Mouse (Mus musculus): ENCODE measurements around the gene Isoc2a.
"Not testable (repeated sequence)": the region's sequence is repeated elsewhere in the genome, so short reads cannot be mapped to it uniquely, and the experiment has no call there.

Isoc2a gene

GRCm38 (mm10) chr7:4876753-4877221 is at the start of gene Isoc2a:
TSS of gene Isoc2a (plus strand) at chr7:4877153.
- DNase-seq = peak; percentile 89 to 91

- no peak for DNase-seq
Observed at GRCm38 (mm10) chr7:4830476-4830875, 46.5 kb upstream of the Isoc2a start.

GRCm38 (mm10) chr7:4835631-4836327 is 41.2 kb upstream of the Isoc2a start:
- DNase-seq = peak in 1 of 2 experiments; percentile 42

- peak; percentile 87 to 89 for DNase-seq
Observed at GRCm38 (mm10) chr7:4836351-4836792, 40.6 kb upstream of the Isoc2a start.

- peak in 1 of 2 experiments; percentile 26 for DNase-seq
Observed at GRCm38 (mm10) chr7:4837639-4838038, 39.3 kb upstream of the Isoc2a start.

- no peak for DNase-seq
Observed at GRCm38 (mm10) chr7:4842077-4842476, 34.9 kb upstream of the Isoc2a start.

GRCm38 (mm10) chr7:4842634-4843131 is 34.3 kb upstream of the Isoc2a start:
- DNase-seq = no peak

GRCm38 (mm10) chr7:4843604-4844244 is 33.2 kb upstream of the Isoc2a start:
- DNase-seq = peak; percentile 74 to 76

- no peak for DNase-seq
Observed at GRCm38 (mm10) chr7:4844245-4844916, 32.6 kb upstream of the Isoc2a start, which contains the start of gene Shisa7. TSS of gene Shisa7 (minus strand) at chr7:4844696.

- peak; percentile 88 to 91 for DNase-seq
Observed at GRCm38 (mm10) chr7:4844917-4845309, 32.0 kb upstream of the Isoc2a start.

- no peak for DNase-seq
Observed at GRCm38 (mm10) chr7:4849372-4849771, 27.6 kb upstream of the Isoc2a start.

- DNase-seq = no peak
Observed at GRCm38 (mm10) chr7:4850621-4851314, 26.2 kb upstream of the Isoc2a start.

GRCm38 (mm10) chr7:4851315-4851688 is 25.7 kb upstream of the Isoc2a start:
- no peak for DNase-seq

GRCm38 (mm10) chr7:4853613-4854012 is 23.3 kb upstream of the Isoc2a start:
- DNase-seq = no peak

GRCm38 (mm10) chr7:4856508-4856907 is 20.4 kb upstream of the Isoc2a start:
- DNase-seq = no peak

GRCm38 (mm10) chr7:4857321-4857720 is 19.6 kb upstream of the Isoc2a start:
- peak in 1 of 2 experiments; percentile 68 for DNase-seq

- DNase-seq = no peak
Observed at GRCm38 (mm10) chr7:4859418-4859978, 17.5 kb upstream of the Isoc2a start.

- not testable (repeated sequence) for DNase-seq
Observed at GRCm38 (mm10) chr7:4860926-4861325, 16.0 kb upstream of the Isoc2a start.

GRCm38 (mm10) chr7:4863041-4863440 is 13.9 kb upstream of the Isoc2a start:
- DNase-seq = peak; percentile 46 to 63

- DNase-seq = no peak
Observed at GRCm38 (mm10) chr7:4863541-4864080, 13.3 kb upstream of the Isoc2a start.

GRCm38 (mm10) chr7:4864130-4864845 is 12.7 kb upstream of the Isoc2a start:
- DNase-seq = no peak
